In genomic region chr12:29062025-29062637, GRCm38 (mm10) we compare ENCODE assay signal across 19 mouse cellular contexts.
DNase-seq lines count a peak whose midpoint lies in the region; ATAC-seq lines count a peak whose summit lies in the region.
"Had no signal": no experiment of that assay in that cellular context is flagged by ENCODE, and none has a peak within 500 bp of the region (broad histone marks: within the 10 kb centered on the region; RNA-seq: fewer than 3 reads in every experiment).

No protein-coding gene starts in this region.

- H3K27me3 ChIP-seq in forebrain, embryonic 16.5 days (replicated peaks; ENCODE audit: control insufficient read depth, insufficient read depth, low read length): no peaks in the 10 kb centered on the region
- no peaks in the 10 kb centered on the region; the same call in 1 of the 2 replicates for H3K27me3 ChIP-seq in forebrain, embryonic 12.5 days
- H3K27me3 ChIP-seq in kidney, embryonic 16.5 days (ENCODE audit: insufficient read depth, low read length): no peaks in the 10 kb centered on the region
- H3K27me3 ChIP-seq in hindbrain, embryonic 16.5 days (replicated peaks; ENCODE audit: control insufficient read depth, insufficient read depth, low read length): no peaks in the 10 kb centered on the region
- no peaks in the 10 kb centered on the region for H3K27me3 ChIP-seq in neural tube, embryonic 15.5 days (replicated peaks)
- H3K27me3 ChIP-seq: limb, embryonic 13.5 days; liver, embryonic 12.5 days had no signal

- H3K4me3 ChIP-seq in forebrain, embryonic 16.5 days (replicated peaks; ENCODE audit: low read length): no peak overlapping the region
- no peak overlapping the region for H3K4me3 ChIP-seq in forebrain, embryonic 12.5 days (replicated peaks)
- H3K4me3 ChIP-seq in kidney, embryonic 16.5 days (ENCODE audit: low read length): no peak overlapping the region
- H3K4me3 ChIP-seq in hindbrain, embryonic 16.5 days (ENCODE audit: low read length): no peak overlapping the region
- no peak overlapping the region for H3K4me3 ChIP-seq in neural tube, embryonic 15.5 days (replicated peaks)
- H3K4me3 ChIP-seq: limb, embryonic 13.5 days; liver, embryonic 12.5 days; myocyte had no signal

- H3K36me3 ChIP-seq in forebrain, embryonic 16.5 days (ENCODE audit: control insufficient read depth, insufficient read depth): no peaks in the 10 kb centered on the region
- no peaks in the 10 kb centered on the region for H3K36me3 ChIP-seq in forebrain, embryonic 12.5 days (replicated peaks)
- no peaks in the 10 kb centered on the region for H3K36me3 ChIP-seq in kidney, embryonic 16.5 days (ENCODE audit: insufficient read depth, low read length)
- H3K36me3 ChIP-seq in hindbrain, embryonic 16.5 days (ENCODE audit: control insufficient read depth, insufficient read depth, low read length): no peaks in the 10 kb centered on the region
- H3K36me3 ChIP-seq in neural tube, embryonic 15.5 days: no peaks in the 10 kb centered on the region
- H3K36me3 ChIP-seq: limb, embryonic 13.5 days; liver, embryonic 12.5 days had no signal

- H3K4me1 ChIP-seq in forebrain, embryonic 16.5 days (replicated peaks; ENCODE audit: control insufficient read depth, insufficient read depth, low read length): peaks cover 15% of the 10 kb centered on the region
- H3K4me1 ChIP-seq in forebrain, embryonic 12.5 days: peaks cover 10% of the 10 kb centered on the region; the same call in 1 of the 2 replicates
- no peaks in the 10 kb centered on the region for H3K4me1 ChIP-seq in kidney, embryonic 16.5 days (ENCODE audit: insufficient read depth, low read length)
- peaks cover 8% of the 10 kb centered on the region for H3K4me1 ChIP-seq in hindbrain, embryonic 16.5 days (ENCODE audit: control insufficient read depth, insufficient read depth, low read depth, low read length)
- peaks cover 21% of the 10 kb centered on the region for H3K4me1 ChIP-seq in neural tube, embryonic 15.5 days
- H3K4me1 ChIP-seq: limb, embryonic 13.5 days; liver, embryonic 12.5 days had no signal

- DNase-seq in kidney, postnatal 14 days: no peak
- no peak for DNase-seq in cerebellum, adult 9-11 months
- DNase-seq: adrenal gland, postnatal 25 days; cerebellum, adult 8-10 months; gastrocnemius, postnatal 25 days; heart, adult 18-20 months; kidney, adult 2 months; kidney, postnatal 36 days; lung, adult 18-20 months; lung, postnatal 10 days had no signal

- ATAC-seq in forebrain, embryonic 16.5 days: no peak
- no peak for ATAC-seq in forebrain, embryonic 12.5 days (ENCODE audit: low FRiP score)
- peak; percentile 46; the same call in 1 of the 2 replicates for ATAC-seq in kidney, embryonic 16.5 days (ENCODE audit: low FRiP score, low TSS enrichment)
- ATAC-seq in hindbrain, embryonic 16.5 days: peak; percentile 59
- ATAC-seq in neural tube, embryonic 15.5 days (ENCODE audit: low FRiP score): peak; percentile 70
- ATAC-seq: liver, embryonic 12.5 days; midbrain, embryonic 16.5 days had no signal

- H3K9me3 ChIP-seq in forebrain, embryonic 16.5 days (ENCODE audit: control insufficient read depth, low read length): no peaks in the 10 kb centered on the region
- H3K9me3 ChIP-seq in forebrain, embryonic 12.5 days: no peaks in the 10 kb centered on the region
- no peaks in the 10 kb centered on the region for H3K9me3 ChIP-seq in kidney, embryonic 16.5 days (ENCODE audit: low read length)
- no peaks in the 10 kb centered on the region for H3K9me3 ChIP-seq in hindbrain, embryonic 16.5 days (ENCODE audit: control insufficient read depth, low read length)
- H3K9me3 ChIP-seq in neural tube, embryonic 15.5 days (replicated peaks): no peaks in the 10 kb centered on the region
- H3K9me3 ChIP-seq: limb, embryonic 13.5 days; liver, embryonic 12.5 days had no signal

- no peak overlapping the region for H3K4me2 ChIP-seq in forebrain, embryonic 16.5 days (ENCODE audit: low read length)
- no peak overlapping the region for H3K4me2 ChIP-seq in forebrain, embryonic 12.5 days
- H3K4me2 ChIP-seq in kidney, embryonic 16.5 days (replicated peaks; ENCODE audit: low read depth, low read length): peak overlapping the region; percentile 28
- H3K4me2 ChIP-seq in hindbrain, embryonic 16.5 days (ENCODE audit: low read length): no peak overlapping the region
- H3K4me2 ChIP-seq in neural tube, embryonic 15.5 days: peak overlapping the region; percentile 27
- H3K4me2 ChIP-seq: limb, embryonic 13.5 days; liver, embryonic 12.5 days had no signal

- H3K27ac ChIP-seq in forebrain, embryonic 16.5 days (ENCODE audit: low read length): peak overlapping the region; percentile 48; the same call in 1 of the 2 replicates
- no peak overlapping the region for H3K27ac ChIP-seq in forebrain, embryonic 12.5 days
- no peak overlapping the region for H3K27ac ChIP-seq in kidney, embryonic 16.5 days (ENCODE audit: low read length)
- H3K27ac ChIP-seq in hindbrain, embryonic 16.5 days (ENCODE audit: low read depth, low read length): peak overlapping the region; percentile 27
- peak overlapping the region; percentile 65 for H3K27ac ChIP-seq in neural tube, embryonic 15.5 days (replicated peaks)
- H3K27ac ChIP-seq: limb, embryonic 13.5 days; liver, embryonic 12.5 days had no signal

- 62% methylated on average over 14 of the region's 14 CpGs for WGBS in forebrain, embryonic 16.5 days
- 66% methylated on average over 14 of the region's 14 CpGs for WGBS in forebrain, embryonic 12.5 days
- WGBS in kidney, embryonic 16.5 days: 25% methylated on average over 14 of the region's 14 CpGs
- 62% methylated on average over 14 of the region's 14 CpGs for WGBS in hindbrain, embryonic 16.5 days
- WGBS in neural tube, embryonic 15.5 days: 26% methylated on average over 14 of the region's 14 CpGs

- H3K9ac ChIP-seq in forebrain, embryonic 16.5 days (replicated peaks; ENCODE audit: low read depth, low read length): no peak overlapping the region
- no peak overlapping the region for H3K9ac ChIP-seq in forebrain, embryonic 12.5 days
- no peak overlapping the region for H3K9ac ChIP-seq in kidney, embryonic 16.5 days (replicated peaks; ENCODE audit: low read length)
- H3K9ac ChIP-seq in hindbrain, embryonic 16.5 days (ENCODE audit: low read depth, low read length): no peak overlapping the region
- H3K9ac ChIP-seq in neural tube, embryonic 15.5 days (replicated peaks): no peak overlapping the region
- H3K9ac ChIP-seq: limb, embryonic 13.5 days; liver, embryonic 12.5 days had no signal

Comparison
In these comparisons a context has a peak if more than half of its experiments do, and no peak if none do; other contexts are left out.
1. H3K27ac ChIP-seq: peak in forebrain, embryonic 16.5 days (single experiment), hindbrain, embryonic 16.5 days (single experiment) and neural tube, embryonic 15.5 days (single experiment); none in forebrain, embryonic 12.5 days (single experiment) and kidney, embryonic 16.5 days (single experiment).
2. ATAC-seq: peak in kidney, embryonic 16.5 days (single experiment), hindbrain, embryonic 16.5 days (single experiment) and neural tube, embryonic 15.5 days (single experiment); none in forebrain, embryonic 16.5 days (single experiment) and forebrain, embryonic 12.5 days (single experiment).
3. H3K4me2 ChIP-seq: peak in kidney, embryonic 16.5 days (single experiment) and neural tube, embryonic 15.5 days (single experiment); none in forebrain, embryonic 16.5 days (single experiment), forebrain, embryonic 12.5 days (single experiment) and hindbrain, embryonic 16.5 days (single experiment).